Mouse (Mus musculus): ENCODE measurements around the gene Arhgef7.

The Arhgef7 gene

DNA sequence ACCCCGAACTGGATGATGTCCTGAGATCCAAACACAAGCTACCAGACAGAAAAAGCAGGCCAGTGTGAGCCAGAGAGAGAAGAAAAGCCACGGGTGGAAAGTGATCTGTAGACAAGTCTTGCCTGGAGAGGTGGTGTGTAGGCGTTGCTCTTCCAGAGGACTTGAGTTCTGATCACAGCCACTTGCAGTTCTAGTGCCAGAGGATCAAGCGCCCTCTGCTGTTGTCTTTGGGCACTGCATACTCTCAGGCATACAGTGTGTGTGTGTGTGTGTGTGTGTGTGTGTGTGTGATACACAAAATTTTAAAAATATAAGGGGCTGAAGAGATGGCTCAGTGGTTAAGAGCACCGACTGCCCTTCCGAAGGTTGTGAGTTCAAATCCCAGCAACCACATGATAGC lies 15.3 kb upstream of the Arhgef7 start:
- DNase-seq (ENCODE audit: extremely low read depth, low read depth, low spot score): no peak

DNA sequence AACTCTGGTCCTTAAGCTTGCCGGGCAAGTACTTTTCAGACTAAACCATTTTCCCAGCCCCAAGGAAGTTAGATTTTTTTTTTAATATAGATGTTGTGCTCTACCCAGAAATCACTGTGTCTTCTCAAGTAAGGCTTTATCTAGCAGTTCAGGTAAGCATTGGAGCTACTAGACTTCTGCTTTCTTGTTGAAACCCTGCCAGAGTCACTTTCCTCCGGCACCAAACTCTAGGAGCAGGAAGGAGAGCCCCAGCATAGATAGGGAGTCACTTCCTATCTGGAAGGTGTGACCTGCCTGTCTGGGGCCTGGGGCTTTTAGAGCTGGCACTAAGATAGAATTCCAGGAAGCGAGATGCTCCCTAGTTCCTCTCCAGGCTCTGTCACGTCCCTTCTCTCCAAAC lies 10.3 kb upstream of the Arhgef7 start:
- no peak for DNase-seq (ENCODE audit: extremely low read depth, low read depth, low spot score)

DNA sequence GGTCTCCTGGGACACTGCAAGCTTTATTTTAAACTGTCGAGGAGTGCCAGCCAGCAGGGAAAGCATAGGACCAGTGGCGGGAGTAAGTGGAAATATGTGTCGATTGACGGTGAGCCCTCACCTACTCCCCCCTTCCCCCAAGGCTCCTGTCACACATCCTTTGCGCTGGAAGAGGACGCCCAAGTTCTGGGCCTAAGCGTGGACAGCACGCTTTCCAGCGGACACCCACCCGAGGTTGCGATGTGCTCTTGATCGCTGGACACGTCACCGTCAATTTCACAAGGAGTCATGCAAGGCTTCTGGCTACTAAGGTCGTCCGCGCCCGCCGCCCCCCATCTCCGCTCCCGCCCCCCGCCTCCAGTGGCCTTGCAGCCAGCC lies 259 bp upstream of the Arhgef7 start:
- DNase-seq (ENCODE audit: extremely low read depth, low read depth, low spot score): no peak

DNA sequence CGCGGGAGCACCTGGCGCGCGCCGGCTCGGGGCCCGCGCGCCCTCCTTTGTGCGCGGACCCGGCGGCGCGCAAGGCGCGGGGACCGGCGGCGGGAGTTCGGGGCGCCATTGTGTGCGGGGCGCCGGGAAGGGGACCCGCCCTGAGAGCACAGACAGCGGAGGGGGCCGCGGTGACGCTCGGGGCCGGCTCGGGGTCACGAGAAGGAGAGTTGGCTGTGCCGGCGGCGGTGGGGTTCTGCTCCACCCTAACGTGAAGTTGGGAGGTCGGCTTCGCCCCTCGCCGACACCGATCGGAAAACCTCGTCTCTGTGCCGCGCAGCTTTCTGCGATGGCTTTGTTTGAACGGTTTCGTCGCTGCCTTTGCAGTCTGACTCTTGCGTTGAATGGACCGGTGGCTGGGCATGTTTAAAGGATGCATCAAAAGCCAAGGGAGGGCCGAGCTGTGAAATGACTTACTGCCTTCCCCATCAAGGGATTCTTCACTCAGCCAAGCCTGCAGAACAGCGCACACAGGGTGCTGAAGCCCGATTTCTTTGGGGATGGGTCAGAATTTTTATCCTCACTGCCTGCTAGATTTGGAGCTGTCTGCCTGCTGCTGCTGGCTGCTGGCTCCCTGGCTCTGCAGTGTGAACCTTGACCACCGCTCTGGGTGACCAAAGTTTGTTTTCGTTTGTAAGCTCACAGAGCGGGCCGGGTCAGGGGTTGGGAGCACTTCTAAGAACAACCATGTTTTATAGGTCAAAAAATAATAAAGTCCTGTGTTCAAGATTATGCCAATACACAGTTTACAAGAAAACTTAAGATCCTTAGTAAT lies 1.2 kb downstream of the Arhgef7 start:
- DNase-seq (ENCODE audit: extremely low read depth, low read depth, low spot score): no peak

DNA sequence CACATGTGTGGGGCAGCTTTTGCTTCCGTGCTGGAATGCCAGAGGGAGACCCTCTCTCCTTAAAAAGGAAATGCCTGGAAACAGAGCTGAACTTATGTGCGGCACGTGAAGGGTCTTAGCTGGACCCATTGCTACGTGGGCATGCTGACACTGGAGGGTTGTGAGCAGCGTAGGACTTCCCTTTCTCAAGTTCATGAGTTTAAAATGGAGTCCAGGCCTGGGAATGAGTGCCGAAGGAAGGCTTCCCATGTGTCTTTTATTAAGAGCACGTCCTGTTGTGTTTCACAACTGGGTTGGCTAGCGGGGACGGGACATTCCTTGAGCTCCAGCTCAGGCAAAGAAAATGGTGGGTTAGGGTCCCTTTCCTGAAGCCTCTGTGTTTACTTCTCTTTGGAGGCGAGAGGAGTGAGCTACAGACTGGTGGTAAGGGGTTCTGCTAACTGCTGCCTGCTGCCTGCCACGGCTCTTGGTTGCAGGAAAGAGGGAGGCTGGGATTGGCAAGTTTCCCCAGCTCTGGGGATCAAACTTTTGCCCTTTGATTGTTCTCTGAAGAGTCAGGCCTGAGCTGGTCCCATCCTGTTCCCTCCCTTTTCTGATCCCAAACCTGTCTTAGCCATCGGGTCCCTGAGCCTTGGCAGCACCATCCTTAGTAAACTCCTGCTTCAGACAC lies 2.9 kb downstream of the Arhgef7 start:
- no peak for DNase-seq (ENCODE audit: extremely low read depth, low read depth, low spot score)

DNA sequence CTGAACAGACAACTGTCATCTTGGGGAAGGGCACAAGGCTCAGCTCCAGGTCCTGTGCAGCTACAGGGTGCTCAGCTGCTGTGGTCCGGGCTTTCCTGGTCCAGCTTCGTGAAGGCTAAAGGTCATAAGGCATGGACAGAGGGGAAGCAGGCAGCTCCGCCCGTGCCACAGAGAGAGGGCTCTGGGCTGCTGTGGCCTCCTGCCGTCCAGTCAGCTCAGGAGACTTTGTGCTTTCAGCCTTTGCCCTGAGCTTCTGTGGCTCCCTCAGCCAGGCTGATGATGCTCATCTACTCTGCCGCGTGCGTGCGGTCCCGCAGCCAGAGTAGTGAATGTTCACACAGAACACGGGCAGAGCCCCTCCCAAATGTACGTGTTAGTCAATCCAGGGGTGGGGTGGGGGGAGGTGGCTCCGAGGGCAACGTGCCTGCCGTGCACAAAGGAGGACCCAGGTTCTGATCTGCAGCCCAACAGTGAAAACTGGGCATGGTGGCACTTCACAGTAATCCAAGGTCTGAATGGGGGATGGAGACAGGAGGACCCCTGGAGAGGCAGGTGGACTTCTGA lies 8.2 kb downstream of the Arhgef7 start:
- no peak for DNase-seq (ENCODE audit: extremely low read depth, low read depth, low spot score)

DNA sequence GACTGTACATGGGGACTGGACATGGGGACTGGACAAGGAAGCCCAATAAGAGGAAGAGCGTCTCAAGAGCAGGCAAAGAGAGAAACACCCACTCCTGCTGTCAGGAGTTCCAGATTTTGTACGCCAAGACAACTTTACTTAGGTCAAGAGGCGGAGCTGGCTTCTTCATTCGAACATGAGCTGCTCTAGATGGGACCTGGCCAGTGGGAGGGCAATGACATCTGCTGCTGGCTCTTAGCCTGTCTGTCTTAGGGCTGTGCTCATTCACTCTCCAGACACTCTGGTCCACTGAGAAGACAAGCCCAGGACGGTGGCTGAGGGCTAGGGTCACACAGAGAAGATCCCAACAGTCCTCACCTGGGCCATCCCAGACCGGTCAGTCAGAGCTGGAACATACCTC lies 9.6 kb downstream of the Arhgef7 start:
- DNase-seq (ENCODE audit: extremely low read depth, low read depth, low spot score): no peak

DNA sequence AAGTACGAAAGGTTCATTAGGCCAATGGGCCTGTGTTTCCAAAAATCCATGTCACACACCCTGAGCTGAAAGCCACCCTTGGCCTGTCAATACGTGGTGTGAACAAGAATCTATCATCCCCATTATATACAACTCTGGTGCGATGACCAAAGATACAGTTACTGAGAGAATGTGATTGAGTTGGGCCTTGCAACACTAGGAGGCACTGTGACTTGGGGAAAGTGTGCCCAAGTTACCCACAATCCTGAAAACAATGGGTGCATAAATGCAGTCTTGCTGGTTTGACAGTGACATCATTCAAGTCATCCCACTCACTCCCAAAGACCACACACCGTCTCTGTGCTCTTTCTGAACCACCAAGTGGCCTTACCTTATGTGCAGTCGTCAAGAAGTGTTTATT lies 11.6 kb downstream of the Arhgef7 start:
- DNase-seq (ENCODE audit: extremely low read depth, low read depth, low spot score): no peak

DNA sequence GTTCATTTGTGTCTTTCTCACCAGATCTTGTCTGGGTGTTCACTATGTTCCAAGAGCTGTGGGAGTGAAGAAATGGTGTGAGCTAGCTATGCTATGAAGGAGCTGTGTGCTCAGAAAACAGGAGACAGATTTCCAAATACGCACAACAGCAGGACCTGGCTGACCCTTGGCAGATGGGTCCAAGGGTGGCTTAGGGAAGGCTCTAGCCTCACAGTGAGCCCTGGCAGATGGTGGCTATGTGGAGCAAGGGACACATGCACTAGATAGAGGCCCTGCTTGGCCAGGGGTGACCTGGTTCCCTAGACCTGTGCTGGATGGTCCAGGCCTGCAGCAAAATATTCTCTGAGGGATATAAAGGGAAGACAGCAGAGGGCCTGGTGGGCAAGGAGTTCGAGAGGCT lies 13.3 kb downstream of the Arhgef7 start:
- no peak for DNase-seq (ENCODE audit: extremely low read depth, low read depth, low spot score)

DNA sequence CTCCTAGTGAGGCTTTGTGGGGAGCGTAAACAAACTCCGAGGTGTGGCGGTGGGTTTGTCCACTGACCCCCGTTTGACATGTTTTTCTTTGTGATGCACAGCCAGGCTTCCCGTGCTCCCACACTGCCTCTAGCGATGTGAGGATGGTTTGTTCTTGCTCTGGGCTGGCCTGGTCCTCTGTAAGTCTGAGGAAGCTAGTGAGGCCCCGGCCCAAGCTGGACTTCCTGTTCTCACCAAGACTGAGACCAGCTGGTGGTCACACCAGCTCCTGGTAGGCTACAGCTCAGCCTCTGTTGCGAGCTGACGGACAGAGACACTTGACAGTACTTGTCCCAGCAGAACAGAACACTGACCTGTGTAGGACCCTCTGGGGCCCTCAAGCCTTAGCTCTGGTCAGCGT lies 16.1 kb downstream of the Arhgef7 start:
- no peak for DNase-seq (ENCODE audit: extremely low read depth, low read depth, low spot score)

DNA sequence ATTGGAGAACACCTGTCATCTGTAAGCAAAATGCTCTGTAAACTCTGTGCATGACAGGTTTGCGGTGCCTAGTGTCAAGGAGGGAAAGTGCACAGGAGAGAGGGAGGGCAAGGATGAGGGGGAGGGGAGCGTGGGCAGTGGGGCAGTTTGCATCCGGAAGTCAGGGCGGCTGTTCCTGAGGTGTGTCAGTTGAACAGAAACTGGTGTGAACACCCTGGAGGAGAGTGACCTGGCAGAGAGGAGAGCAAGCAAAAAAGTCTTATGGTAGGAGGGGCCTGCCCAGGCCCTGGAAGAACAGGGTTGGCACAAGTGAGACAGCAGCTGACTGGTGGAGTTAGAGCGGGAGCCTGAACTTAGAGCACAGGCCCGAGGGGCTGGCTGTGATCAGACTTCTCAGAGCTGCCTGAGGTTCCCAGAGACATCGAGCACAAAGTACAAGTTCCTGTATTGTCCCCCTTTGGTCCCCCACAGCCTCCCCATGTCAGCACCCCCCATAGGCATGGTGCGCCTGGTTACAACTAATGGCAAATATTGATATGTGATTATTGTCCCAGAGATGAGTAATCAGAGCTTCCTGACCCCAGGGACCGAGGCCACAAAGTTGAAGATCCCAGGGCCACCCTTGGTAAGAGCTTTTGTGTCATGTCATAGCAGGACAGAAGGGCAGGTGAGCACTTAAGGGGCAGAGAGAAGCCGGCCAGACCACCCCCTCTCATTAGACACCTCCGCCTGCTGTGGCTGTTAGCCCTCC lies 19.5 kb downstream of the Arhgef7 start:
- no peak for DNase-seq (ENCODE audit: extremely low read depth, low read depth, low spot score)

DNA sequence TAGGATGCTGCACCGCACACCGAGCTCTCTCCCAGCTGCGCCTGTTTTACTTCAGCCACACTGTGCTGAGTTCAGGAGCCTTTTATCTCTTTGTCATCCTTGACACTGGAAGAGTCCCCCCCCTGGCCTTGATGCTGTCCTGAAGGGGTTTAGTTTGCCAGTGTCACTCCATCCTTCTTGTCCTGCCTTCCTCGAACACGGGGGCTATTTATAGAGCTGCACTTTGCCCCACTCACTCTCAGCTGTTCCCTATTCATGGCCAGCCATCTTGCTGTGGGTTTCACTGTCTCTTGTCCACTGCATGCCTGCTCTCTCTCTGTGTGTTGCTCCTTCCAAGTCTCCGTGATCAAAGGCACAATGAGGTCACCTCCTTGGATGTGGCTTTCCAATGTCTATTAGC lies 22.0 kb downstream of the Arhgef7 start:
- no peak for DNase-seq (ENCODE audit: extremely low read depth, low read depth, low spot score)

DNA sequence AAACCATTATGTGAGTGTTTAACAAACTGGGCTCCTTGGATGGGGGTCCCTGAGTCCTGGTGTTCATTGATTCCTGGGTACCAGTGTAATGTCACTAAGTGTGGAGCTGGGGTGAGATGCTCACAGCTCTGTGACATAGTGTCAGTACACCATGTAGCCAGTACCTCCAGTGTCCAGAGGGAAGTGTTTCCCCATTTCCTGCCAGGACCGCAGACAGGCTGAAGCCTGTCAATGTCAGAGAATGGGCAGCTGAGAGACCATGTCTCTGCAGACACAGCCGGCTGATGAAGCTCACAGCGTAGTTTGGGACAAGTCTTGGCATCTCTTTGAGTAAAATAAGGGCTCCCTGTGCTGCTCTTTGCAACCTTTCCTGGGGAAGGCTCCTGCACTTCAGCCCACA lies 24.8 kb downstream of the Arhgef7 start:
- DNase-seq (ENCODE audit: extremely low read depth, low read depth, low spot score): no peak

DNA sequence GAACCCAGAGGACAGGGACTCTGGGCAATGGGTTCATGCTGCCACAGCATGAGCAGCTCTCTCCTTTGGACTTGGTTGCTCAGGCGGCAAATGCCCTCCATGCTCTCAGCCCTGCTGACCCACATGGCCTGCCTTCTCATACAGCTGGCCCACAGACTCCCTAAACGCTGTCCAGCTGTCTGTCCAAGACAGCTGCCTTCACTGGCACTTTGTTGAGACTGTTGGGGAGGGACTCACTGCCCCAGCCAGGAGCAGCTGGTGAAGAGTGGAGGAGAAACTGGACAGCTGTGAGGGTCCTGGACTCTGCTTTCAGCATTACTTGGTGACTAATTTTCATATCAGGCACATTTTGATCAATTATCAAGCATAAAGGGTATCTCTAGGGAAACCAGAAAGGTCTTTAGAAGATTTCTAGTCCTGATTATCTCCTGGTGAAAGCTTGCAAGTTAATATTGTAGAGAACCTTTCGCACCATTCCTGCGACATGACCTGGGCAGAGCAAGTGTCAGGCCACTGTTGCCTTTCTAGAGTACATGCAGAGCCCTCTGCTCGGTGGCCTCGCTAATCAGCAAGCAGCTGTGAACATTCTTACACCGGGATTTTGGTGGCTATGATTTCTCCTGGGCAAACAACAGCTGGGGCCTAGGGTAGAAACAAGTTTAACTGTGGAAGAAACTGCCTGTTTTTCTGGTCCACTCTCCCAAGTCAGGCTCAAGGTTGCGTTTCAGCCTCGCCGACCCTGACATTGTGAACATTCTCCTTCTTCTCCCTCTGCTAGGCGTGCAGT lies 25.8 kb downstream of the Arhgef7 start:
- no peak for DNase-seq (ENCODE audit: extremely low read depth, low read depth, low spot score)

DNA sequence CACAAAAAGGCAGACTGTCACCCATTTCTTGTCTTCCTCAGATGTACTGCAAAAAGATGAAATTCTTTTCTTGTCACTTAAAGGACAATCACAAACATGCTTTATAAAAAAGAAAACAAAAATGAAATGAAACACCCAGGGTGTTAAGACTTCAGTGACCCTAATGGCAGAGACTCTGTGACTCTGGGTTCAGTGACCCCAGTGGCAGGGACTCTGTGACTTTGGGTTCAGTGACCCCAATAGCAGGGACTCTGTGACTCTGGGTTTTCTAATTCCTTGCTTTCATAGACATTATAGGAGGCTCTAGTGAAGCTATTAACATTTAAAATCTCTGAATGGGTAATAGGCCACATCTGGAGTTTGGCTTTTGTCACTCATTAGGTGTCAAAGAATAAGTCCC lies 27.2 kb downstream of the Arhgef7 start:
- DNase-seq (ENCODE audit: extremely low read depth, low read depth, low spot score): no peak

DNA sequence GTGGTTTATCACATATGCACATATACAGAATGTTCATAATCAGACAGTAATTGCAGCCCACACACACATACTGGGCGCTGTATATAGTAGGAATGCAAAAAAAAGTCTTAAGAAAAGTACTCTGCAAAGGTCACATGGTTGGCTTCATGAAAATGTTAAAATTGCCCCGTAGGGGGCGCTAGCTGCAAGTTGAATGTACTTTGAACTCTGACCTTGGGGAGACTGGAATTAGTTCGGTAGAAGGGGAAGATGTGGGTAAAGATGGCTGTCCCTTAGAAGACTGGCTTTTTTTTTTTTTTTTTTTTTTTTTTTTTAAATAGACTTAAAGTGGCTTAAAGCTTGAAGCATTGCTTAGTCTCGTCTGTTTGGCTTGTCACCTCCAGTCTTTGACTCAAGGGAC lies 28.4 kb downstream of the Arhgef7 start:
- DNase-seq (ENCODE audit: extremely low read depth, low read depth, low spot score): no peak

DNA sequence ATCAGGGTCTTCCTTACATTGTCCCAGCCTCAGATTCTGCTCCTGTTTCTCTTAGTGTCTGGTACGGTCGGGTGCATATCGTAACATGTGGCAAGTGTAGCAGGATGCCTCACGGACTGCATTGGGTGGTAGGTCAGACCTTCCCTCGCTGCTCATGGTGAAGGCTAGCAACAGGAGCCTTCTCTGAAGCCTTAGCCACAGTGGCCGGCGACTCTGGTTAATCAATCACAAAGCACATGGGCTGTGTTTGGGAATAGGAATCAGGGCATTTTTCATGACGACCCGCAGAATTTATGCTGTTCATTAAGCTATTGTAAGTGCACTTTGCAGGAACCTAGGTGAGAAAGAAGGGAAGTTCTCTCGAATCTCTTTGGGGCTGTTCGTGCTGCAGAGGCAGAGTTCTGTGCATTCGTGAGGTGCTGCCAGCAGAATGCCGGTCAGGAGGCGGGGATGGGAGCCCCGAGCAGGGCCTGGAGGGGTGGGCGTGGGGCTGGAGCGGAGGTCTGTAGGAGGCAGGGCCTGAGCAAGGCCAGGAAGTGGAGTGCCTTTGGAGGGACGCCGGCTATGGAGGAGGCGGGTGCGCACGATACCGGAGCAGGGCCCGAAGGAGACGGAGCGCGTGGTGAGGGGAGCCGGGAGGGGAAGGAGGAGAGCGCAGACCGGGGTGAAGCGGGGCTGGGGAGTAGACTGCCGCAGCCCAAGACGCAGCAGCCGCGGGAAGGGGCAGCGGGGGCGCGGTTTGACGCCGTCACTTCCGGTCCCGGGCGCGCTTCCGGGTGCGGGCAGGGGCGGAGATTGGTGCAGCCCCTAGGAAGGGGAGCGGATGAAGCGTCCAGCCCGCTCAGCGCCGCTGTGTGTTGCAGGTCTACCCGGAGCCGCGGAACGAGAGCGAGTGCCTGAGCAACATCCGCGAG lies 30.3 kb downstream of the Arhgef7 start:
- DNase-seq (ENCODE audit: extremely low read depth, low read depth, low spot score): no peak

DNA sequence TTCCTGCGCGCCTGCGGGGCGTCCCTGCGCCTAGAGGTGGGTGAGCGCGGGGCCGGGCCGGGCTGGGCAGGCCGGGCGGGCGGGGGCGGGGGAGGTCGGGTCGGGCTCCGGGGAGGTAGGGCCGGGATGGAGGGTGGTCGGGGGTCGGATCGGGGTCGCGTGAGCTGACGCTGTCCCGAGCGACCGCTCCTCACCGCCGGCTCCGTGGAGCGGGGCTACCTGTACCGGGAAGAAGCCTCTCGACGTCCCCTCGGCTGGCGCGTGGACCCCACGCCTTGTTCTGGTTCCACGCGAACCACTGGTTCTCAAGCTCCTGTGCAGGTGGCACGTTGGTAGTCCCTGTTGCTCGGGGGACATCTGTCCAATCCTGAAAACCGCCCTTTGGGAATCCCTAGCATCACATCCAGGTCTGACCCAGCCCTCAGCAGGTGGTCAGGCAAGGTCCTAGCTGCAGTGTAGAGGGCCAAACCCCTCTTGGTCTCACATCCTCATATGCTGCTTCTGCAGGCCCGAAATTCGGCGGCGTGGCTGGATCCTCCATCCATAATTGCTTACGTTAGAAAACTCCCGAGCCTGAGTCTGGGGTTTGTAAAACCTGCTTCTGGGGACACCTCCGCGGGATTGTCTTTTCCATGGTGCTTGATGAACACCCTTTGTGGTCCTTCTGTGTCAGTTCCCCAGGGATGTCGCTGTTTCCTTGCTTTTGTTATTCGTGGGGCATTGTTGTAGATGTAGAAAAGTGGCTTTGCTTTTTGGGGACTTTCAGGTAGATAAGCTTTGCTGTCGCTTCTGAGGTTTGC lies 31.2 kb downstream of the Arhgef7 start:
- DNase-seq (ENCODE audit: extremely low read depth, low read depth, low spot score): no peak

DNA sequence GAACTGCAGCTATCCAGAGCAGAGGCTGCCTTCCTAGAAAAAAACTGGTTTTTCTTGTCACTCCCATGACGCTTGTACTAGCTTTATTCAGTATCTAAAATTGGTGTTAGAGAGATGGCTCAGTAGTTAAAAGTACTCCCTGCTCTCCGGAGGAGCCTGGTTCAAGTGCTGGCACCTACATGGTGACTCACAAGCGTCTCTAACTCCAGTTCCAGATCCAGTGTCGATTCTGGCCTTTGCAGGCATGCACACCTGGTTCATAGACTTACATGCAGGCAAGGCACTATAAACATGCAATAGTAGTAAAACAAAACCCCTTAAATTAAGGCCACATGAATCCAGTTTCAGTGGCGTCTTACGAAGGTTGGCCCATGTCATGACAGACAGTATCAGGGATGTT lies 34.0 kb downstream of the Arhgef7 start:
- DNase-seq (ENCODE audit: extremely low read depth, low read depth, low spot score): no peak
